ENCODE assay signal across 22 mouse cellular contexts in genomic region chr4:150879631-150880030, GRCm38 (mm10).
"Had no signal": no experiment of that assay in that cellular context is flagged by ENCODE, and none has a peak within 500 bp of the region (broad histone marks: within the 10 kb centered on the region; RNA-seq: fewer than 3 reads in every experiment).

No protein-coding gene starts in this region.

- H3K27me3 ChIP-seq: heart, embryonic 12.5 days; hindbrain, embryonic 12.5 days; intestine, embryonic 15.5 days; limb, embryonic 13.5 days; limb, embryonic 15.5 days; liver, embryonic 13.5 days; liver, embryonic 15.5 days had no signal

- H3K4me1 ChIP-seq: heart, embryonic 12.5 days; hindbrain, embryonic 12.5 days; intestine, embryonic 15.5 days; limb, embryonic 13.5 days; limb, embryonic 15.5 days had no signal

- H3K27ac ChIP-seq: gastrocnemius, adult 2 months; heart, adult 2 months; hindbrain, embryonic 10.5 days; hindbrain, embryonic 12.5 days; hindbrain, embryonic 14.5 days; intestine, embryonic 15.5 days; layer of hippocampus, adult 2 months; left cerebral cortex, adult 2 months; limb, embryonic 13.5 days; limb, embryonic 15.5 days; liver, embryonic 13.5 days; liver, embryonic 15.5 days had no signal

- DNase-seq: gastrocnemius, adult 2 months; gastrocnemius, postnatal 10 days; gastrocnemius, postnatal 25 days; heart, adult 2 months; heart, postnatal 10 days; heart, postnatal 4 days; kidney, adult 18-20 months; kidney, adult 8-10 months; kidney, postnatal 10 days; kidney, postnatal 25 days; kidney, postnatal 4 days; liver, embryonic 13.5 days had no signal

- H3K4me3 ChIP-seq: gastrocnemius, adult 2 months; heart, adult 2 months; heart, embryonic 12.5 days; hindbrain, embryonic 10.5 days; hindbrain, embryonic 12.5 days; intestine, embryonic 15.5 days; layer of hippocampus, adult 2 months; left cerebral cortex, adult 2 months; limb, embryonic 13.5 days; limb, embryonic 15.5 days; liver, embryonic 13.5 days; liver, embryonic 15.5 days had no signal

- H3K9ac ChIP-seq: heart, embryonic 12.5 days; hindbrain, embryonic 12.5 days; hindbrain, embryonic 14.5 days; intestine, embryonic 15.5 days; limb, embryonic 13.5 days; limb, embryonic 15.5 days; liver, embryonic 13.5 days; liver, embryonic 15.5 days had no signal

- H3K36me3 ChIP-seq: heart, embryonic 12.5 days; intestine, embryonic 15.5 days; liver, embryonic 13.5 days; liver, embryonic 15.5 days had no signal
